Mouse (Mus musculus) hindbrain, embryonic 13.5 days (tissue): ENCODE measurements around the gene Med29. TPM values are rescaled to one million over a fixed set of nuclear protein-coding genes. Genes with fewer than 3 reads are reported as not detected.

ENCODE experiments used
- ATAC-seq: fragments of 200-750 bp; cut with Nextera tagmentation; 2 replicates; pipeline ENCODE4 v1.8.0; 2017; ENCODE audit warnings: moderate TSS enrichment; ENCODE audit not compliant: low FRiP score
- H3K27ac ChIP-seq: fragments of 300-500 bp; sonication (generic); 2 replicates; pipeline ENCODE4 v1.5.1; 2015; ENCODE audit warnings: inconsistent platforms, mild to moderate bottlenecking, moderate library complexity
- H3K27me3 ChIP-seq: fragments of 300-500 bp; sonication (generic); 2 replicates; pipeline ENCODE4 v1.6.1; 2015; ENCODE audit warnings: mild to moderate bottlenecking, inconsistent platforms
- H3K36me3 ChIP-seq: fragments of 300-500 bp; sonication (generic); 2 replicates; pipeline ENCODE4 v1.6.1; 2015; ENCODE audit warnings: mild to moderate bottlenecking, inconsistent platforms
- H3K4me1 ChIP-seq: fragments of 300-500 bp; sonication (generic); replicated peaks from 2 replicates; pipeline ENCODE4 v1.6.1; 2015; ENCODE audit warnings: inconsistent platforms
- H3K4me2 ChIP-seq: fragments of 300-500 bp; sonication (generic); 2 replicates; pipeline ENCODE4 v1.6.1; 2015; ENCODE audit warnings: inconsistent platforms, mild to moderate bottlenecking, moderate library complexity
- H3K4me3 ChIP-seq: fragments of 300-500 bp; sonication (generic); 2 replicates; pipeline ENCODE4 v1.5.1; 2015; ENCODE audit warnings: mild to moderate bottlenecking, inconsistent platforms
- H3K9ac ChIP-seq: fragments of 300-500 bp; sonication (generic); 2 replicates; pipeline ENCODE4 v1.6.1; 2015; ENCODE audit warnings: mild to moderate bottlenecking, inconsistent platforms
- H3K9me3 ChIP-seq: fragments of 300-500 bp; sonication (generic); 2 replicates; pipeline ENCODE4 v1.6.1; 2016; ENCODE audit warnings: inconsistent platforms
- WGBS: fragments of 180-500 bp; shearing (Covaris S2); methylation state at CpG from one replicate; pipeline ENCODE4 v1.1.7; 2015; 5-methylcytosine and 5-hydroxymethylcytosine counted together
- polyA plus RNA-seq: library from polyadenylated mRNA; unstranded; fragments of >200 nt; fragmentation: Nextera tagmentation; extraction: Ambion mirVana; gene quantifications from 2 replicates; pipeline ENCODE4 v1.2.1, GENCODE M21; 2015

Gene Med29
- polyA plus RNA-seq, 1 experiment from 2014 or later = 43.7 TPM

GRCm38 (mm10) chr7:28339213-28339917, 53.1 kb downstream of the Med29 start:
- 80% methylated on average over 19 of the region's 19 CpGs for WGBS
- Histone ChIP-seq H3K36me3 (peaks cover 8% of the 10 kb centered on the region; the same call in 1 of the 2 replicates), H3K9ac (0 out of 2 replicates have a peak overlapping the region, but pooled peaks have one; percentile 64), H3K9me3 (no peaks in the 10 kb centered on the region), H3K4me3 (peak overlapping the region; percentile 96), H3K4me1 (peaks cover 31% of the 10 kb centered on the region), H3K4me2 (peak overlapping the region; percentile 84), H3K27ac (peak overlapping the region; percentile 88), H3K27me3 (no peaks in the 10 kb centered on the region)
- ATAC-seq = no peak; the same call in 1 of the 2 replicates

GRCm38 (mm10) chr7:28338108-28338998, 54.2 kb downstream of the Med29 start, which contains the start of gene Supt5:
Gene Supt5, minus strand, starts transcription at chr7:28338746.
- no peaks in the 10 kb centered on the region for H3K9me3 ChIP-seq
- no peaks in the 10 kb centered on the region for H3K27me3 ChIP-seq
- H3K9ac ChIP-seq = peak within 1 kb of the TSS; percentile 97
- under 1% methylated on average over 77 of the region's 77 CpGs for WGBS
- peak within 1 kb of the TSS; percentile 96 for H3K4me3 ChIP-seq
- peak within 1 kb of the TSS; percentile 88 for H3K27ac ChIP-seq
- peak within 1 kb of the TSS; percentile 84 for H3K4me2 ChIP-seq
- H3K36me3 ChIP-seq = peaks cover 8% of the 10 kb centered on the region; the same call in 1 of the 2 replicates
- peaks cover 31% of the 10 kb centered on the region for H3K4me1 ChIP-seq
- ATAC-seq = peak; percentile 98

Other genes starting within 250 kb of the Med29 start
- 84.2 and 92.0 TPM in 2 replicates for gene Fbl, start 223.0 kb downstream of the Med29 start, polyA plus RNA-seq
- gene Dyrk1b, start 213.2 kb downstream of the Med29 start, polyA plus RNA-seq = 15.1 and 16.3 TPM in 2 replicates
- 4.3 and 4.6 TPM in 2 replicates for gene Eid2, start 124.8 kb downstream of the Med29 start, polyA plus RNA-seq
- gene Eid2b, start 115.0 kb downstream of the Med29 start, polyA plus RNA-seq = 36.0 and 36.9 TPM in 2 replicates
- 0.74 and 1.2 TPM in 2 replicates for gene Selenov, start 101.5 kb downstream of the Med29 start, polyA plus RNA-seq
- gene Dll3, start 90.5 kb downstream of the Med29 start, polyA plus RNA-seq = 22.2 and 24.5 TPM in 2 replicates
- 134 and 136 TPM in 2 replicates for gene Timm50, start 80.6 kb downstream of the Med29 start, polyA plus RNA-seq
- gene Supt5, start 54.0 kb downstream of the Med29 start, polyA plus RNA-seq = 92.1 and 97.7 TPM in 2 replicates
- 537 and 543 TPM in 2 replicates for gene Rps16, start 42.1 kb downstream of the Med29 start, polyA plus RNA-seq
- 32.0 and 34.6 TPM in 2 replicates for gene Plekhg2, start 20.1 kb downstream of the Med29 start, polyA plus RNA-seq
- 4.6 and 4.9 TPM in 2 replicates for gene Zfp36, start 12.5 kb downstream of the Med29 start, polyA plus RNA-seq
- 93.0 and 100 TPM in 2 replicates for gene Paf1, start 243 bp upstream of the Med29 start, polyA plus RNA-seq
- gene Gmfg, start 44.7 kb upstream of the Med29 start, polyA plus RNA-seq = 5.2 and 5.3 TPM in 2 replicates
- 11.3 and 11.8 TPM in 2 replicates for gene Lrfn1, start 59.3 kb upstream of the Med29 start, polyA plus RNA-seq
- gene Ifnl2, start 117.7 kb upstream of the Med29 start, polyA plus RNA-seq = not detected in 2 replicates
- gene Ifnl3, start 130.1 kb upstream of the Med29 start, polyA plus RNA-seq = not detected in 2 replicates
- not detected in 2 replicates for gene Sycn, start 148.2 kb upstream of the Med29 start, polyA plus RNA-seq
- 0.13 TPM in 1 of 2 replicates, not detected in the other for gene Nccrp1, start 154.5 kb upstream of the Med29 start, polyA plus RNA-seq
- 20.7 and 21.6 TPM in 2 replicates for gene Samd4b, start 205.4 kb upstream of the Med29 start, polyA plus RNA-seq
- gene Pak4, start 205.5 kb upstream of the Med29 start, polyA plus RNA-seq = 21.5 and 22.1 TPM in 2 replicates
- gene Acp7, start 238.6 kb upstream of the Med29 start, polyA plus RNA-seq = not detected in 2 replicates